Mouse (Mus musculus): Measurements from ENCODE around the gene AC131692.1. TPM values are rescaled to one million over a fixed set of nuclear protein-coding genes. Genes with fewer than 3 reads are reported as not detected.
A peak's percentile ranks its signal among the peaks of the same experiment; 100 is the strongest.
"Not testable (repeated sequence)": the region's sequence is repeated elsewhere in the genome, so short reads cannot be mapped to it uniquely, and the experiment has no call there.

The AC131692.1 gene
- polyA plus RNA-seq, 1 experiment from 2014 or later: not detected

DNA sequence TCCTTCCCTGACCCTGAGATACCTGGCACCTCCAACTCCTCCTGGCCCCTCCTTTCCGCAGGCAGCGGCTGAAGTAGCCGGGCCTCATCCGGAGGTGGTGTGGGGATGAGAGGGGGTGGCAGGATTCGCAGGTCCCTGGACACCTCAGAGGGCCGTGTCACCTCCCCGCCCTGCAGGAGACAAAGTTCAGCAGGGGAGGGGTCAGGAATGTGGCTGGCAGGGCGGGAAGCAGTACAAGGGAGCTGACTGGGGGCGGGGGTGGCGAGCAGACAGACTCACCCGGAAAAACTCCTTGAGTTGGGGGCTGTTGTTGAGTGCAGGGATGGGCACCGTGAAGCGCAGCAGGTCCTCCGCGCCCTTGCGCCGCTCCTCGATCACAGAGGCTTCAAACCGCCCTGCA lies 27.5 kb downstream of the AC131692.1 start:
- ATAC-seq: no peak
- H3K4me2 ChIP-seq (ENCODE audit: low read length): no peak overlapping the region
- H3K4me1 ChIP-seq (ENCODE audit: control insufficient read depth, insufficient read depth, low read length): peaks cover 20% of the 10 kb centered on the region
- 0 out of 2 replicates have a peak, but pooled peaks cover 3% of the 10 kb centered on the region for H3K36me3 ChIP-seq (ENCODE audit: control insufficient read depth, insufficient read depth, low read length)
- H3K27me3 ChIP-seq (ENCODE audit: control insufficient read depth, insufficient read depth, low read depth, low read length): no peaks in the 10 kb centered on the region
- no peak overlapping the region for H3K4me3 ChIP-seq (ENCODE audit: low read depth, low read length)
- H3K9ac ChIP-seq (ENCODE audit: low read depth, low read length): no peak overlapping the region
- no peak overlapping the region for H3K27ac ChIP-seq (ENCODE audit: low read length)
- H3K9me3 ChIP-seq (replicated peaks; ENCODE audit: control insufficient read depth, low read length, poor library complexity, severe bottlenecking): no peaks in the 10 kb centered on the region
- 44% methylated on average over 19 of the region's 19 CpGs for WGBS

DNA sequence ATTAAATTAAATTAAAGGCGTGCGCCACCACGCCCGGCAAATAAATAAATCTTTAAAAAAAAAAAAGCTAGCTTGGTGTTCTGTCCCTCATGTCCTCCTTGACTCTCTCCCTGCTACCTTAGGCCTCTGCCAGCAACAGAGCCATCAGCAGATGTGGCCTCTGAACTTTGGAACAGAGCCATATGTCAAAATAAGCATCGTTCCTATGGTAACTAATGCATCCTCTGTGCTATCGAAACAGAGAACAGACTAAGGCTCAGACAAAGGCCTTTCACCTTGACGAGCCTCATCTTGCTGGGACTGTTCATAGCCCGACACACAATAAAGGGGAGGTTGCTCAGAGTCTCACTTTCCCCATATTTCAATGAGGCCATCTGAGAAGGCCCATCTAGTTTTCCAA lies 29.1 kb downstream of the AC131692.1 start:
- Histone ChIP-seq H3K36me3 (ENCODE audit: control insufficient read depth, insufficient read depth, low read length) (0 out of 2 replicates have a peak, but pooled peaks cover 3% of the 10 kb centered on the region), H3K27me3 (ENCODE audit: control insufficient read depth, insufficient read depth, low read depth, low read length) (no peaks in the 10 kb centered on the region), H3K9me3 (replicated peaks; ENCODE audit: control insufficient read depth, low read length, poor library complexity, severe bottlenecking) (no peaks in the 10 kb centered on the region), H3K9ac (ENCODE audit: low read depth, low read length) (no peak overlapping the region), H3K4me2 (ENCODE audit: low read length) (no peak overlapping the region), H3K4me1 (ENCODE audit: control insufficient read depth, insufficient read depth, low read length) (peaks cover 15% of the 10 kb centered on the region), H3K27ac (ENCODE audit: low read length) (no peak overlapping the region), H3K4me3 (ENCODE audit: low read depth, low read length) (no peak overlapping the region)
- WGBS: 70% methylated on average over 8 of the region's 8 CpGs
- no peak for ATAC-seq

DNA sequence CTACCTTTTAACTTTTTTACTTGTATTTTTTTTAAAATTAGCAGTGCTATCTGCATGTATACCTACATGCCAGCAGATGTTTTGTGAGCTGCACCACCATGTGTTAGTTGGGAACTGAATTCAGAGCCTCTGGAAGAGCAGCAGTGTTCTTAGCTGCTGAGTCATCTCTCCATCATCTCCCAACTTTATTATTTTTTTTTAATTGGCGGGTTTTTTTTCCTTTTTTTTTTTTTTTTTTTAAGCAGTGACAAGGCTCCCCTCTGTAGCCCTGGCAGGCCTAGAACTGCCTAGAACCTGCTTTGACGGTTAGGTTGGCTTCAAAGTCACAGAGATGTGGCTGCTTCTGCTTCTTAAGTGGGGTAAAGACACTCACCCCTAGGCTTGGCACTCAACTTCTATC lies 30.7 kb downstream of the AC131692.1 start:
- Histone ChIP-seq H3K36me3 (ENCODE audit: control insufficient read depth, insufficient read depth, low read length) (0 out of 2 replicates have a peak, but pooled peaks cover 3% of the 10 kb centered on the region), H3K4me1 (ENCODE audit: control insufficient read depth, insufficient read depth, low read length) (peaks cover 7% of the 10 kb centered on the region), H3K9ac (ENCODE audit: low read depth, low read length) (no peak overlapping the region), H3K27me3 (ENCODE audit: control insufficient read depth, insufficient read depth, low read depth, low read length) (no peaks in the 10 kb centered on the region), H3K9me3 (replicated peaks; ENCODE audit: control insufficient read depth, low read length, poor library complexity, severe bottlenecking) (no peaks in the 10 kb centered on the region), H3K27ac (ENCODE audit: low read length) (no peak overlapping the region), H3K4me3 (ENCODE audit: low read depth, low read length) (no peak overlapping the region), H3K4me2 (ENCODE audit: low read length) (no peak overlapping the region)
- no peak for ATAC-seq
- WGBS: 88% methylated on average over 2 of the region's 2 CpGs

DNA sequence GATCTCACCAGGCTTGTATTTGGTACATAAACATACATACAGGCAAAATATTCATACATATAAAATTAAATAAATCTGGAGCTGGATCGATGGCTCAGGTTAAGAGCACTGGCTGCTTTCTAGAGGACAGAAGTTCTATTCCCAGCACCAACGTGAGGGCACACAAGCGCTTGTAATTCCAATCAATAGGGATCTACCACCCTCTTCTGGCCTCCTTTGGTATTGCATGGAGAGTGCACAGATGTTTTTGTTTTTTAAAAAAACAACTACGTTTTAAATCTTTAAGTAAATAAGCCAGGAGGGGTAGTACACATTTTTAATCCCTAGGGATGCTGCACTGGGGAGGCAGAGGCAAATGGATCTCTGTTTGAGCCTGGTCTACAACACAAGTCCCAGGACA lies 32.1 kb downstream of the AC131692.1 start:
- Histone ChIP-seq H3K4me2 (ENCODE audit: low read length) (no peak overlapping the region), H3K27me3 (ENCODE audit: control insufficient read depth, insufficient read depth, low read depth, low read length) (no peaks in the 10 kb centered on the region), H3K4me3 (ENCODE audit: low read depth, low read length) (no peak overlapping the region), H3K4me1 (ENCODE audit: control insufficient read depth, insufficient read depth, low read length) (peaks cover 7% of the 10 kb centered on the region), H3K27ac (ENCODE audit: low read length) (no peak overlapping the region), H3K9me3 (replicated peaks; ENCODE audit: control insufficient read depth, low read length, poor library complexity, severe bottlenecking) (no peaks in the 10 kb centered on the region), H3K36me3 (ENCODE audit: control insufficient read depth, insufficient read depth, low read length) (no peaks in the 10 kb centered on the region), H3K9ac (ENCODE audit: low read depth, low read length) (no peak overlapping the region)
- no peak for ATAC-seq
- 24% methylated on average over 4 of the region's 4 CpGs for WGBS

DNA sequence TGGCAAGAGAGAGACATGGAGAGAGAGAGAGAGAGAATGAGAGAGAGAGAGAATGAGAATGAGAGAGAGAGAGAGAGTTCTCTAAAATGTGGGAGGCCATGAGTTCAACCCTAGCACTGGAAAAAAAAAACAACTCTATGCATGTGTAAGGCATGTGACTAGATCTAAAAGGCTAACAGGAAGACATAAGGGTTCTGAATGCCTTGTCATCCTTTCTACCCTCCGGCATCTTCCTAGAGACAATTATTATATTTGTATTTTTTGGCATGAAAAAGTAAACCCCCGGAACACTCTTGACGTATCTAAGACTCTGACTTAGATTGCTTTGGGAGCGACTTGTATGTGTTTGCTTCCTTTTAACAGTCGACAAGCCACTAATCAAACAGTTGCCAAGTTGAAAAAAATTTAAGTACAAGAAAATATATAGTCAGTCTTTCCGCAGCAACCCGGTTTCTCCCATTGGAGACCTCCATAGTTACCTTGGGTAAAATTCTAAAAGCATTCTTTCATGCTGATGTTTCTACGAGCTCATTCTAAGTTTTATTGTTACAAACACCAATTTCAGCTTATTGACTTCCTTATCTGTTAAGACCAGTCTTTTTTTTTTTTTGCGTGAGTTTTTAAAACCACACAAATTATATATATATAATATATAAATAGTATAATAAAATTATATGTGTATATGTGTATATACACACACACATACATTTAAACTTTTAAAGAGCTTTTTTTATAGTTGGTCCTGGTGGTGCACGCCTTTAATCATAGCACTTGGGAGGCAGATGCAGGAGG lies 32.8 kb downstream of the AC131692.1 start:
- Histone ChIP-seq H3K4me2 (ENCODE audit: low read length) (peak overlapping the region; percentile 59), H3K9ac (ENCODE audit: low read depth, low read length) (no peak overlapping the region), H3K27ac (ENCODE audit: low read length) (peak overlapping the region; percentile 90; the same call in 1 of the 2 replicates), H3K36me3 (ENCODE audit: control insufficient read depth, insufficient read depth, low read length) (no peaks in the 10 kb centered on the region), H3K4me3 (ENCODE audit: low read depth, low read length) (peak overlapping the region; percentile 53), H3K27me3 (ENCODE audit: control insufficient read depth, insufficient read depth, low read depth, low read length) (no peaks in the 10 kb centered on the region), H3K4me1 (ENCODE audit: control insufficient read depth, insufficient read depth, low read length) (peaks cover 7% of the 10 kb centered on the region), H3K9me3 (replicated peaks; ENCODE audit: control insufficient read depth, low read length, poor library complexity, severe bottlenecking) (no peaks in the 10 kb centered on the region)
- WGBS: 78% methylated on average over 10 of the region's 10 CpGs
- ATAC-seq: no peak

DNA sequence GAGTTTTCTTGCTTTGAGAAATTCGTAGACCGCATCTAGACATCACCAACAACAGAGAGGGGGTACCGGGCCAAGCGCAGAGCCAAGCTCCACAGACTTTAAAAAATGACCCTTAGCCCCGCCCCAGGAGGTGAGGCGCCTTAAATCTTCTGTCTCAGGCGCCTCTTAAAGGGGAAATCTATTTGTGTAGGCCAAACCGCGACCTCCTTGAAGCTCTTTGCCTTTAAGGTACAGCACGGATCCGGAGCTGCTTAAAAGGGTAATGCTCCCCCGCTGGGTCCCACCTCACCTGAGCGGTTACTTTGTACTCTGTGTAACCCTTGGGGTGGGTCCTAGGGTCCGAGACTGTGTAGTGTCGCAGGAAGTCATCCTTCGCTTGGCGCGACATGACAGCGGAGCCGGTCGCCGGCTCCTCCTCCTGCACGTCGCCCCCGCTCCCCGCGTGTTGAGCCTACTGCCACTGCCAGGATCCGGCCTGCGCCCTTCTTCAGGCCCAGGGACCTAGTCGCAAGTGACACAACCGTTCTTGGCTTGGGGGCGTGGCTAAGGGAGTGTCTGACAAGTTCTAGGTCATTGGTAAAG lies 33.6 kb downstream of the AC131692.1 start, which contains the start of gene Snx15:
Gene Snx15, minus strand, starts transcription at position 545 of the 582 bp plus-strand sequence.
- Histone ChIP-seq H3K4me1 (ENCODE audit: control insufficient read depth, insufficient read depth, low read length) (peaks cover 7% of the 10 kb centered on the region), H3K27ac (ENCODE audit: low read length) (peak within 1 kb of the TSS; percentile 90), H3K9ac (ENCODE audit: low read depth, low read length) (peak within 1 kb of the TSS; percentile 72), H3K4me3 (ENCODE audit: low read depth, low read length) (peak within 1 kb of the TSS; percentile 53), H3K9me3 (replicated peaks; ENCODE audit: control insufficient read depth, low read length, poor library complexity, severe bottlenecking) (no peaks in the 10 kb centered on the region), H3K27me3 (ENCODE audit: control insufficient read depth, insufficient read depth, low read depth, low read length) (no peaks in the 10 kb centered on the region), H3K36me3 (ENCODE audit: control insufficient read depth, insufficient read depth, low read length) (no peaks in the 10 kb centered on the region), H3K4me2 (ENCODE audit: low read length) (peak within 1 kb of the TSS; percentile 59)
- ATAC-seq: peak; percentile 95
- under 1% methylated on average over 32 of the region's 32 CpGs for WGBS

DNA sequence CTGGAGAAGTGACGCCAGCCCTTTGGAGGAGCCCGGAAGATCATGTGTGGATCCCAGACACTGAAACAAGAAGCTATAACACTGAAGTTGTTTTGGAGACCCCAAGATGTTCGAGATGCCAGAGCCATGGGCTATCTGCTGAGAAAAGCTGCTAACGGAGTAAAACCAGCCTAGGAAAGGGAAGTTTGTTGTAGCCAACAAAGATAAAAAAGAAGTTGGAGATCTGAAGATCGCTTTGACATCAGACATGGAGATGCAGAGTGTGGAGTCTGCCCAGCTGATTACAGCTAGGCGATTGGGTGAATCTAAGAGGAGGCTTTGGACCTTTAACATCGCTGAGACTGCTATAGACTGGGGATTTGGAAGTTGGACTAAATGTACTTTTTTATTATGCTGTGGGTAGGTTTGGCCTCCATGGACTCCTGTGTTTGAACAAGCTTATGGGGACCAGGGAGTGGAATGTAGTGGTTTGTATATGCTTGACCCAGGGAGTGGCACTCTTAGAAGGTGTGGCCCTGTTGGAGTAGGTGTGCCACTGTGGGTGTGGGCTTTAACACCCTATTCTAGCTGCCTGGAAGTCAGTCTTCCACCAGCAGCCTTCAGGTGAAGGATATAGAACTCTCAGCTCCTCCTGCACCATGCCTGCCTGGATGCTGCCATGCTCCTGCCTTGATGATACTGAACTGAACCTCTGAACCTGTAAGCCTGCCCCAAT lies 36.4 kb downstream of the AC131692.1 start:
- not testable (repeated sequence) for H3K27ac ChIP-seq (ENCODE audit: low read length); H3K9me3 ChIP-seq (replicated peaks; ENCODE audit: control insufficient read depth, low read length, poor library complexity, severe bottlenecking); ATAC-seq; H3K36me3 ChIP-seq (ENCODE audit: control insufficient read depth, insufficient read depth, low read length); H3K4me2 ChIP-seq (ENCODE audit: low read length); H3K27me3 ChIP-seq (ENCODE audit: control insufficient read depth, insufficient read depth, low read depth, low read length); H3K9ac ChIP-seq (ENCODE audit: low read depth, low read length); H3K4me1 ChIP-seq (ENCODE audit: control insufficient read depth, insufficient read depth, low read length); H3K4me3 ChIP-seq (ENCODE audit: low read depth, low read length)
- 76% methylated on average over 7 of the region's 7 CpGs for WGBS

DNA sequence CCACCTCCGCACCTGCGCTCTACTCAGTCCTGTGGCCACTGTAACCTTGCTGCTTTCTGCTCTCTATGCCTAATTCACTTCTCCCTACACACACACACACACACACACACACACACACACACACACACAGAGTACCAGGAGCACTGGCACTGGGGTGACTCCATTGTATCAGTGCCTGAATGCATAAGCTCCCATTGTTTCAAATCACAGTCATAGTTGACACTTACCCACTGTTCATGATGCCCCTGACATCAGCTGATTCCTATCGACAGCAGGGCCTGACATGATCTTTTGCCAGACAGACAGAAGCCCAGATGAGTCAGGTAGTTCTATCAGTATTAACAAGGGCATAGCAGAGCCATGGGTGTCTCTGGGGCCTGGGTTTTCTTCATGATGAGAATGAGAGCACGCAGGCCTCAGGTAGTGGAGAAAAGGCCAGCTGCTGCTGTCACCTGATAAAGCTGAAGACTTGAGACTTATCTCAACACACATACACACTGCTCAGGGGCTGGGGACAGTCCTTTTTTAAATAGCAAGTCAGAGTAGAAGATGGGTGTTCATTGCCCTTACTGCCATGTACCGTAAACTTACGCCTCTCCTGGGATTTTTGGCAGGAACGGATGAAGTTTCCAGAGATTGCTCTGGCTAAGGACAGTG lies 38.1 kb downstream of the AC131692.1 start:
- no peak for ATAC-seq
- Histone ChIP-seq H3K27ac (ENCODE audit: low read length) (0 out of 2 replicates have a peak overlapping the region, but pooled peaks have one; percentile 20), H3K9ac (ENCODE audit: low read depth, low read length) (no peak overlapping the region), H3K9me3 (replicated peaks; ENCODE audit: control insufficient read depth, low read length, poor library complexity, severe bottlenecking) (no peaks in the 10 kb centered on the region), H3K4me3 (ENCODE audit: low read depth, low read length) (no peak overlapping the region), H3K36me3 (ENCODE audit: control insufficient read depth, insufficient read depth, low read length) (0 out of 2 replicates have a peak, but pooled peaks cover 11% of the 10 kb centered on the region), H3K27me3 (ENCODE audit: control insufficient read depth, insufficient read depth, low read depth, low read length) (no peaks in the 10 kb centered on the region), H3K4me1 (ENCODE audit: control insufficient read depth, insufficient read depth, low read length) (peaks cover 4% of the 10 kb centered on the region; the same call in 1 of the 2 replicates), H3K4me2 (ENCODE audit: low read length) (no peak overlapping the region)
- WGBS: 86% methylated on average over 7 of the region's 7 CpGs
